Mouse (Mus musculus): Measurements from ENCODE around the gene Lsp1. TPM values are rescaled to one million over a fixed set of nuclear protein-coding genes. Genes with fewer than 3 reads are reported as not detected.

The Lsp1 gene
- 752 to 815 TPM (median 786 TPM) in 4 replicates for total RNA-seq (2023)

GRCm38 (mm10) chr7:142460636-142461077, at the start of gene Lsp1:
TSS of gene Lsp1 (plus strand) at chr7:142460809.

DNA sequence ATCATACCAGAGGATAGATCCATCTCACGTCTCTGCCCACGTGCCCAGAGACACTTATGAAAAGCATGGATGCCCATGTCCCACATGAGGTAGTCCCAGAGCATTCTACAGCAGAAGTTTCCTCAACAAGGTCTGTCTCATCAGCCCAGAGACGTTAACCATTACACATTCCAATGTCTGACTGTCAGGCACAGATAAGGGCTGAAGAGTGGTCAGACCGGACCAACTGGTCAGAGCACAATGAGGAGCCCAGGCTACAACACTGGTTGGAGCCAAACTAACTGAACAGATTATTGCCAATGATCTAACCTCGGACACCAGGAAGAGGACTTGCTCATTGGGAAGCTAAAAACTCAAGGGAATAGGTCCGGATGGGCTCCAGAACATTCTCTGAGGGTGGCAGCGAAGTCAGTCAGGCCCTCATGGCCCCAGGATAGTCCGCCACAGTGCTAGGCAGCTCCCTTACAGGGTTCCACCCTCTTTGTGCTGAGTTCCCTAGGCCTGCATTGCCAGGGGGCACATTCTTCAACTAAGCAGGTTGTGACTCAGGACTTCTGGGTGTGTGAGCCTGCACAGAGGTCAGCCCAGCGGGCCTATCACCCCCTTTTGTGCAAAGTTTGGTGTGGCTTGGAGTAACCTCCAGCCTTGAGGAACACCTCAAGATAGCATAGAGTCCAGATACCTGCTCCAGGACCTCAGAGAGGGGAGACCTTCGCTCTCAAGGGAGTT, 26.3 kb upstream of the Lsp1 start, which contains the start of gene Syt8:
Syt8 (plus strand) TSS at position 714 of the 729 bp plus-strand sequence.

DNA sequence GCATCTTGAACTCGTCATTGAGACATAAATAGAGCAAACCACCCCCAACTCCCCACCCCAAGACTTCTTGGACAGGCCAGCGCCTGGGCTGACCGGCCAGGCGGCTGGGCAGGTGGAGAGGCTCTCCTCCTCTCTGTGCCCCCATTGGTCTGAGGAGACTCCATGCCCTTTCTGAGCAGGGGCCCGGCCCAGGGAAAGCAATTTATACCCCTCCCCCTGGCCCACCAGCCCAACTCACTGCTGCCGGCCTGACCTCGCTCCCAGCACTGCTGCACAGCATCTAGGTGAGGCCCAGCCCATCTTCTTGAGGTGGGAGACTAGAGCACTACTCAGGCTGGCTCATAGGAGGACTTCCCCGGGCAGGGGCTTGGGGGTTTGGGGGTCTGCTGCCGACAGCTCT, 19.0 kb upstream of the Lsp1 start, which contains the start of gene Tnni2:
Tnni2 (plus strand) TSS at position 224 of the 400 bp plus-strand sequence.

DNA sequence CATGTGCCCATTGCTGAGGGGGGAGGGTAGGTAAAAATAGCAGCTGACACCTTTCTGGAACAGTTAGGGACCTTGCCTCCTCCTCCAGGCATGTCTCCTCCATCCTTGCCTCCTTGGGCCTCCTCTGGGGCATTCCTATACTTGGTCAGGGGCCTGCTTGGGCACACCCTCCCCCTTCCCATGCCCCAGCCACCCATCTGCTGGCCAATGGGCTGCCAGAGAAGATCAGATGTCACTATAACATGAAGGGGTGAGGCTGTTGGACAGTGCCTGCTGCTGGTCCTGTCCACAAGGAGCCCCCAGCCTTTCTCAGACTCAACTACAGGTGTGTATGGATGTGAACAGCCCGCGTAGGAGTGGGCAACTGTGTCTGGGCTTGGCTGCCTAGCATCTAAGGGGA, 38.0 kb downstream of the Lsp1 start, which contains the start of gene Tnnt3:
Tnnt3 (plus strand) TSS at position 262 of the 400 bp plus-strand sequence.

DNA sequence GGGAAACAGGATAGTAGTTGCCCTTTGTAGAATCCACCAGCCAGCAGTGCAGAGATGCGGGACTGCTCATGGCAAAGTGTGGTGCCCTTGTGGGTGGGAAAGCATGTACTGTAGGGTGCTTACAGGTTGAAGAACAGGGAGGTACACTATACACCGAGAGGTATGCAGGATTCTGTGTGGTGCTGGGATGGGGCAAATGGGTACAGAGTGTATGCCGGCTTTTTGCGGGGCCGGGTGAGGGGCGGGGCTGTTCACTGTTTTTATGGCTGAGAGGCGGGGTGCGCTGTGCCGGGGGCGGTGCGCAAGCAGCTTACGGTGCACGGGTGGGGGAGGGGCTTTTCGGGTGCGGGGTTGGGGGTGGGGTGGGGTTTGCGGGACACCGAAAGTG, 72.1 kb downstream of the Lsp1 start, which contains the start of gene Mrpl23:
Mrpl23 (plus strand) TSS at position 16 of the 388 bp plus-strand sequence.

Other genes with a start within 250 kb of the Lsp1 start
- not detected in 4 replicates for gene Gm7579, start 248.9 kb upstream of the Lsp1 start, total RNA-seq (2023)
- gene Krtap5-5, start 230.8 kb upstream of the Lsp1 start, total RNA-seq (2023): not detected in 4 replicates
- gene Gm40460, start 219.7 kb upstream of the Lsp1 start, total RNA-seq (2023): not detected in 4 replicates
- gene Gm2431, start 202.5 kb upstream of the Lsp1 start, total RNA-seq (2023): not detected in 4 replicates
- gene Gm4559, start 186.4 kb upstream of the Lsp1 start, total RNA-seq (2023): not detected in 4 replicates
- not detected in 4 replicates for gene Krtap5-1, start 163.7 kb upstream of the Lsp1 start, total RNA-seq (2023)
- gene Krtap5-4, start 157.3 kb upstream of the Lsp1 start, total RNA-seq (2023): not detected in 4 replicates
- gene Ifitm10, start 87.1 kb upstream of the Lsp1 start, total RNA-seq (2023): 0.75 TPM in 1 of 4 replicates, not detected in the others
- gene Gm49369, start 78.1 kb upstream of the Lsp1 start, total RNA-seq (2023): 0.85 TPM in 1 of 4 replicates, not detected in the others
- 67.6 to 79.8 TPM (median 71.9 TPM) in 4 replicates for gene Ctsd, start 72.8 kb upstream of the Lsp1 start, total RNA-seq (2023)
- not detected in 4 replicates for gene Syt8, start 26.0 kb upstream of the Lsp1 start, total RNA-seq (2023)
- 3.1 to 9.1 TPM (median 5.4 TPM) in 4 replicates for gene Tnni2, start 19.0 kb upstream of the Lsp1 start, total RNA-seq (2023)
- 37.8 to 47.2 TPM (median 41.7 TPM) in 4 replicates for gene Tnnt3, start 38.0 kb downstream of the Lsp1 start, total RNA-seq (2023)
- 12.4 to 20.3 TPM (median 16.7 TPM) in 4 replicates for gene Mrpl23, start 71.9 kb downstream of the Lsp1 start, total RNA-seq (2023)
- not detected in 4 replicates for gene Igf2, start 206.0 kb downstream of the Lsp1 start, total RNA-seq (2023)
- not detected in 4 replicates for gene Gm49394, start 209.1 kb downstream of the Lsp1 start, total RNA-seq (2023)